Mouse (Mus musculus) gastrocnemius, adult 18-20 months (tissue): ENCODE measurements at regions not wholly inside any gene's neighbourhood (a gene's known extent, or its start where the extent isn't known, plus 50 kb on each side); places are given as distances from the start of the nearest gene placed in this dataset.

Experiments used
- DNase-seq: peaks from one replicate; pipeline ENCODE4 v3.0.0; 2021; ENCODE audit warnings: low spot score

- DNase-seq = no peak
Observed at GRCm38 (mm10) chr1:154255971-154256370, 55.0 kb downstream of the Zfp648 start.

- no peak for DNase-seq
Observed at GRCm38 (mm10) chr1:154256811-154257210, 55.8 kb downstream of the Zfp648 start.

- DNase-seq = no peak
Observed at GRCm38 (mm10) chr1:154258511-154258910, 57.5 kb downstream of the Zfp648 start.

- no peak for DNase-seq
Observed at GRCm38 (mm10) chr1:154260393-154260792, 59.4 kb downstream of the Zfp648 start.

DNA sequence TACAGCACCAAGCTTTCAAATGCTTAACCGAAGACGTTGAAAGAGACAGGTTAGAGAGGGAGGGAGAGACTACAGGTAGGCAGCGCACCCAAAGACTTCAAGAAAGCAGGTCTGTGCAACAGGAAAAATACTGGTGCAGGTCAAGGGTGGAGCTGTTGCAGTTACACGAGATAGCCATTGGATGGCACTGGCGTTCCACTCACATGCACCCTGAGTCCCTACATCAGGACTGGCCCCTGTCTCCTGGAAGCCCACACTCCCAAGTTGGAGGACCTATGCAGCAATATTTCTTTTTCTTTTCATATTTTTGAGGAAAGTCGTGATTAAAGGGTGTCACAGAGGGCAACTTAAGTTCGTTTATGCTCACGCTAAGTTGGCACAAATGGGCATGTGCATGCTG, 80.5 kb downstream of the Zfp648 start:
- peak; percentile 24 for DNase-seq

DNA sequence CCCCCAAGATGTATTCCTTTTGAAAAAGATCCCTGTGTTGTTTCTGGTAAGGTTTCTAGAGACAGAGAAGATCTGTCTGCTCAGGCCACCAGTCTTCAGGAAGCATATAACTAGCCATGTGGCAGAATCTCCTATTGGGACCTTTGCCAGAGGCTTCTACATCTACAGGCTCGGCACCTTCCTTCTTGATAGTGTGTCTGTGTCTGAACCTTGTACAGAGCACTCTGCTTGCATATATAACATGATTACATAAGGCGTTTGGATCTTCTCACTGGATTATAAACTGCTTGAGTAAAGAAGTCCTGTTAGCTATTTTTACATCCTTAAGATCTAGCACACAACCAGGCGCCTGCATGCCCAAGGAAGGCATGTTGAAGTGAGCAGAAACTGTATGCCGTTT, 85.1 kb downstream of the Zfp648 start:
- no peak for DNase-seq

DNA sequence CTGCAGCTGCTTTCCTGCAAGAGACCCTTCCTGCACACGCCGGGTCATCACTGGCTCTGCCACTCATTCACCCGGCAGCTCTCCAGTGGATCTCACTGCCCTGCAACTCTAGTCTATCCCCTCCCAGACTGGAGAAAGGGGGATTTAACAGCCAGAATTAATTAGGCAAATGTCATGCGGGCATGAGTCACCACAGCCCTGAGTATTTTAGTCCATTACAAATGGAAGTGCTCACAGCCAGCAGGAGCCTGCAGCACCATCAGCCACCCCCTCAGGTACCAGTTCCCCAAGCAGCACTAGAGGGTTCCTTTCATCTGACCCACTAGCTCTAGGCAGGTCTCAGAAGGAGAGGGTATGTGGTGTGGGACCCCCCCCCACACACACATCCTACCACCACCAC, 91.7 kb downstream of the Zfp648 start:
- no peak for DNase-seq

DNA sequence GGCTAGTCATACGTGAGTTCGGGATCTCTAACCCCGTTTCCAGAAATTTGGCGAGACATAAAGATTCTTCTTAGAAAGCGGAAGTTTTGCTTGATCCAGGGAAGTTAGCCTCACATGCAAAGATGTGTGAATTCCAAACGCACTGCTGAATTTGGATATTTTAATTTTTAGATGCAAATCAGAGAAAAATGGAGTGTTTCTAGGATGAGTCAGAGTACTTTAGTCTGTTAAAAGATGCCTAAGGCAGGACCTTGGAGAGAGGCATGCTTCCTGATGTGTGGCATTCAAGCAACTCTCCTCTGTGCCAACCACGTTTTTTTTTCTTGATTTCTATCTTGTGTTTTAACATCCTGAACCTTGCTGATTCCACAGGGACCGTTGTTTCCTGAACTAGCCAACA, 95.1 kb downstream of the Zfp648 start:
- DNase-seq = no peak

DNA sequence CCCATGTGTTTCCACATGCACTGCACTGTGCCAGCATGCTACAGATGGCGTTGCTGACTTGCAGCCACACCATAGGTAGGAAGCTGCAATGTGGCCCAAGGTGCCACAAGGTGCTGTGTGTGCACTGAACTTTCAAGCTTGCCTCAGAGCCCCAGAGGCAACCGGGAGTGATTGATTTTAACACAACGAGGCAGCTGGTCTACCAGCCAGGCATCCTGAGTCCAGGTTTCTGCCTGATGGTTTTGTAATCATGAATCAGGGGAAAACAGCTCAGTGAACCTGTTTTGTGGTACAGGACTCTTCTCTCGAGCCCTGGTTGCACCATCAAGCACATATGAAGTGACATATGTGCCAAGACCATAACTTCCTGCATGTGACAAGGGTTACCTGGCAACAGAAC, 98.9 kb downstream of the Zfp648 start:
- no peak for DNase-seq

- DNase-seq = peak; percentile 4
Observed at GRCm38 (mm10) chr1:154309650-154310049, 108.7 kb downstream of the Zfp648 start.
